ENCODE assay signal across 23 mouse cellular contexts in genomic region chr3:87136782-87137181, GRCm38 (mm10). TPM values are rescaled to one million over a fixed set of nuclear protein-coding genes. Genes with fewer than 3 reads are reported as not detected.
A peak's percentile ranks its signal among the peaks of the same experiment; 100 is the strongest.
DNase-seq lines count a peak whose midpoint lies in the region; ATAC-seq lines count a peak whose summit lies in the region.
"Had no signal": no experiment of that assay in that cellular context is flagged by ENCODE, and none has a peak within 500 bp of the region (broad histone marks: within the 10 kb centered on the region; RNA-seq: fewer than 3 reads in every experiment).

No protein-coding gene starts in this region.

- no peak for ATAC-seq in hindbrain, embryonic 14.5 days (ENCODE audit: low FRiP score)
- ATAC-seq: CD4-positive, CD25-positive, alpha-beta regulatory T cell, adult 4 months; forebrain, embryonic 16.5 days; hindbrain, postnatal 0 days; intestine, postnatal 0 days had no signal

- H3K27ac ChIP-seq in hindbrain, embryonic 14.5 days = no peak overlapping the region
- H3K27ac ChIP-seq: heart, embryonic 13.5 days; hindbrain, postnatal 0 days; kidney, embryonic 15.5 days; limb, embryonic 13.5 days; liver, embryonic 13.5 days had no signal

- H3K4me2 ChIP-seq in hindbrain, embryonic 14.5 days (replicated peaks) = no peak overlapping the region
- H3K4me2 ChIP-seq: heart, embryonic 13.5 days; kidney, embryonic 15.5 days; limb, embryonic 13.5 days; liver, embryonic 13.5 days; lung, embryonic 14.5 days had no signal

- peaks cover 9% of the 10 kb centered on the region for H3K36me3 ChIP-seq in hindbrain, embryonic 14.5 days (replicated peaks; ENCODE audit: control insufficient read depth, insufficient read depth)
- H3K36me3 ChIP-seq: liver, embryonic 13.5 days had no signal

- WGBS in hindbrain, embryonic 14.5 days = 45% methylated on average over 7 of the region's 7 CpGs

- no peak overlapping the region for H3K4me3 ChIP-seq in hindbrain, embryonic 14.5 days (replicated peaks; ENCODE audit: low read length)
- H3K4me3 ChIP-seq: erythroblast, embryonic 14.5 days; heart, embryonic 13.5 days; kidney, embryonic 15.5 days; limb, embryonic 13.5 days; liver, embryonic 13.5 days had no signal

- DNase-seq in A20 (ENCODE audit: low read depth, low spot score) (peak; percentile 72), WW6 (ENCODE audit: low read depth, low spot score) (peak; percentile 65)
- DNase-seq in B cell, adult 2 months = peak; percentile 16 to 24
- DNase-seq in thymus, postnatal 0 days (ENCODE audit: low spot score) = peak; percentile 64
- no peak for DNase-seq in cerebellum, adult 9-10 months
- DNase-seq in adrenal gland, postnatal 36 days = no peak
- DNase-seq in hindbrain, embryonic 14.5 days (ENCODE audit: low spot score) = no peak
- DNase-seq: cerebellum, adult 18-20 months; cerebellum, postnatal 36 days; heart, postnatal 36 days; liver, embryonic 13.5 days; lung, embryonic 14.5 days; lung, postnatal 36 days; retina, postnatal 1 day had no signal

- H3K4me1 ChIP-seq in hindbrain, embryonic 14.5 days (replicated peaks; ENCODE audit: control insufficient read depth, insufficient read depth, low read length) = peaks cover 10% of the 10 kb centered on the region

- H3K27me3 ChIP-seq in hindbrain, embryonic 14.5 days (ENCODE audit: control insufficient read depth, insufficient read depth, low read length) = no peaks in the 10 kb centered on the region
- H3K27me3 ChIP-seq: heart, embryonic 13.5 days; kidney, embryonic 15.5 days; limb, embryonic 13.5 days; liver, embryonic 13.5 days had no signal

- H3K9me3 ChIP-seq in hindbrain, embryonic 14.5 days (ENCODE audit: control insufficient read depth, low read length) = no peaks in the 10 kb centered on the region
- H3K9me3 ChIP-seq: heart, embryonic 13.5 days; kidney, embryonic 15.5 days; limb, embryonic 13.5 days; liver, embryonic 13.5 days had no signal

- no peak overlapping the region for H3K9ac ChIP-seq in hindbrain, embryonic 14.5 days
- H3K9ac ChIP-seq: heart, embryonic 13.5 days; kidney, embryonic 15.5 days; limb, embryonic 13.5 days; liver, embryonic 13.5 days; lung, embryonic 14.5 days had no signal

RNA-seq across cellular contexts. Expression of gene Kirrel, which starts 37.8 kb away (rescaled TPM):
- 1.2 and 1.3 TPM in 2 replicates for polyA plus RNA-seq in thymus, postnatal 0 days (2015; fragmentation: Nextera tagmentation; extraction: Ambion mirVana)
- total RNA-seq in adrenal gland, postnatal 36 days (2021) = 10 to 100 TPM; 17.9 to 22.3 TPM
- 3.8 and 4.1 TPM in 2 replicates for polyA plus RNA-seq in hindbrain, embryonic 14.5 days (2014; fragmentation: Nextera tagmentation; extraction: Ambion mirVana)
- total RNA-seq: granulocyte monocyte progenitor cell, adult 5-6 weeks had no signal
- polyA plus RNA-seq: CD4-positive, CD25-positive, alpha-beta regulatory T cell, adult 4 months; erythroblast, embryonic 14.5 days had no signal

Comparison
In these comparisons a context has a peak if more than half of its experiments do, and no peak if none do; other contexts are left out.
1. DNase-seq: peak in A20 (single experiment), B cell, adult 2 months (2 of 2), WW6 (single experiment) and thymus, postnatal 0 days (single experiment); none in cerebellum, adult 9-10 months (single experiment), adrenal gland, postnatal 36 days (0 of 2) and hindbrain, embryonic 14.5 days (single experiment).